Mouse (Mus musculus): Measurements from ENCODE around the gene Pdzk1. TPM values are rescaled to one million over a fixed set of nuclear protein-coding genes. Genes with fewer than 3 reads are reported as not detected.

Pdzk1 gene
- total RNA-seq, 2 experiments from 2014 or later: 0.12 TPM; not detected in 1

GRCm38 (mm10) chr3:96879536-96879935, 50.5 kb downstream of the Pdzk1 start:
- no peak for DNase-seq
- intact Hi-C loops (cut with DNase I): no loop called here

DNA sequence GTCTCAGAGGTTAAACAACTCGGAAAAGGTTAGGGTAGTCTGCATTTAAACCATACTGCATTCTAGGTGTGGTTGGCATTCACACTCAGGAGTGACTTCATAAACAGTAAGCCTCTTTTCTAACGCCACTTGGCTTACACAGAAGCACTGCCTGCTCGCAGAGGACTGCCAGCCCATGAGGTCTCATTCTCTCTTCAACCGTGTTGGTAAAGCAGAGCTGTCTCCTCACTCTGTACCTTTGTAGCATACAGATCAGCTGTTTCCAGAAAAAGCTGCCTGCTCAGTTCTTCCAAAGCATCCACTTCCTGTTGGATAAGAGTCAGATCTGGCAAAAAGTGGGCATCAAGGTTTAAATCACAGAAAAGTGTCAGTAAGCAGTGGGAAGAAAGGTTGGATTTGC, 51.3 kb downstream of the Pdzk1 start:
- intact Hi-C loops (cut with DNase I): loop anchor here (10.0 kb wide), 1 partner anchor 146 kb away; no protein-coding TSS in a partner anchor
- DNase-seq: no peak

DNA sequence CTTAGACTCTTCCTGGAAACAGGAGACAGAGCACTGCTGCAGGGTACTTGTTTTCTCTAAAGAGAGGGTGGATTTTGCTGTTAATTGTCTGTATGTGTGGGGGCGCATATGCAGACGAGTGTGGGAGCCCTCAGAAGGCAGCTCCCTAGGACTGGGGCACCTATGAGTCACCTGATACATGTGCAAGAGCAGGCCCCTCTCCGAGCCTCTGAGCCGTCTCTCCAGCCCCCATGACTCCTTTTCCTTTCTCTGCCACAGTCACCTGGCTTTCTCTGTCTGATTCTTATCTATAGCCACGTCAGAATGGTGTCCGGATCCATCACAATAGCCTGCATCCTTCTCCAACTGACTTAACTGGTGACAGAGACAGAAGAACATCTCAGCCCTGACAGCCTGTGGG, 52.5 kb downstream of the Pdzk1 start:
- intact Hi-C loops (cut with DNase I): loop anchor here (10.0 kb wide), 1 partner anchor 147 kb away; no protein-coding TSS in a partner anchor
- DNase-seq: no peak

DNA sequence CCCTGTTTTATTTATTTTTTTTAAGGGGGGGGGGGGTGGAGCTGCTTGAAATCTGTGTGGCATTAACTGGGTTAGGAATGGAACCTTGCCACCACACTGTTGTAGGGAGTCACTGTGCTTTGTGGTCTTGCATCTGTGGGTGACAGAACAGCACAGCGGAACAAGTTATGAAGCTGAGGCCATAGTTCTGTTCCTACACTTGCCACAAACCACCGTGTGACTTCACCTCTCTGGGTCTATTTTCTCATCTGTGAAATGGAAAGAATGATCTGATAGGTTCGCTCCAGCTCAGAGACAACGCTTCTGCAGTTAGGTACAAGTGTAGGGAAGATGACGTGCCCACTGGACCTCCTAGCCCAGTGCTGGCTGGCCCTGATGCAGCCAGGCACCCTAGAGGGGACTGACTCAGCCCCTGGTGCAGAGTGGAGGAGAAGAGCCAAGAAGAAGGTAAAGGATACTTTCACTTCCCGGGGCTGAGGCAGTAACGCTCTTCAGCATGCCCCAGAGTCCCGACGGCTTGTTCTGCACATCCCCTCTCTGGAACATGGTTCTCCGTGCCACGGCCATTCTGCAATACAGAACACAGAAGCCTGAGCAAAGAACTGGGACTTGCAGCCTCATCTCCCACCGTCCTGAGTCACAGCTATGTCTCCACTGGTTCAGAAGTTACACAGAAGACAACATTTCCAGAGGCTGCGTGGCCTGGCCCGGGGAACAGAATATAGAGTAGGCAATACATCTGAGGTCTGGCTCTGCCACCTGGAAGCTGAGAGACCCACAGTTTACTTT, 53.2 kb downstream of the Pdzk1 start:
- intact Hi-C loops (cut with DNase I): loop anchor here (10.0 kb wide), 1 partner anchor 147 kb away; no protein-coding TSS in a partner anchor
- no peak for DNase-seq

GRCm38 (mm10) chr3:96883690-96884089, 54.6 kb downstream of the Pdzk1 start:
- DNase-seq: no peak

GRCm38 (mm10) chr3:96902336-96902999, 73.4 kb downstream of the Pdzk1 start:
- intact Hi-C loops (cut with DNase I): loop anchor here (5.0 kb wide), 1 partner anchor 85 kb away; no protein-coding TSS in a partner anchor
- no peak for DNase-seq

More at GRCm38 (mm10) chr3:96883690-96884089, 54.6 kb downstream of the Pdzk1 start:
- intact Hi-C loops (cut with DNase I): loop anchor here (10.0 kb wide), 1 partner anchor 149 kb away; no protein-coding TSS in a partner anchor

GRCm38 (mm10) chr3:96904393-96904792, 75.3 kb downstream of the Pdzk1 start, which contains the start of gene Gja5:
TSS of gene Gja5 (plus strand) at chr3:96904693.
- intact Hi-C loops (cut with DNase I): loop anchor here (5.0 kb wide), 1 partner anchor 87 kb away; no protein-coding TSS in a partner anchor
- no peak for DNase-seq

GRCm38 (mm10) chr3:96904851-96905541, 75.9 kb downstream of the Pdzk1 start, which contains the start of gene Gpr89:
TSS of gene Gpr89 (minus strand) at chr3:96905346.
- intact Hi-C loops (cut with DNase I): loop anchor here (5.0 kb wide), 1 partner anchor 88 kb away; no protein-coding TSS in a partner anchor
- DNase-seq: peak; percentile 87 to 95

GRCm38 (mm10) chr3:96905592-96905991, 76.5 kb downstream of the Pdzk1 start:
- intact Hi-C loops (cut with DNase I): no loop called here
- DNase-seq: no peak

Other genes with a start within 250 kb of the Pdzk1 start
- 10 to 100 TPM; 21.8 to 25.3 TPM for gene Polr3gl, start 235.1 kb upstream of the Pdzk1 start, total RNA-seq (2021)
- 1 to 10 TPM; 1.3 to 1.8 TPM for gene Ankrd34a, start 232.6 kb upstream of the Pdzk1 start, total RNA-seq (2021)
- 10 to 100 TPM; 28.3 to 28.6 TPM for gene Lix1l, start 228.1 kb upstream of the Pdzk1 start, total RNA-seq (2021)
- 10 to 100 TPM; 37.9 to 40.5 TPM for gene Rbm8a, start 199.4 kb upstream of the Pdzk1 start, total RNA-seq (2021)
- gene Pex11b, start 193.9 kb upstream of the Pdzk1 start, total RNA-seq (2021): 10 to 100 TPM; 30.5 to 30.7 TPM
- under 1 TPM in 1 of 2 experiments, not detected in 1; 0.17 TPM for gene Gm42957, start 193.8 kb upstream of the Pdzk1 start, total RNA-seq (2021)
- 1 to 10 TPM in 1 of 2 experiments, under 1 TPM in 1; 0.85 to 1.2 TPM for gene Itga10, start 183.7 kb upstream of the Pdzk1 start, total RNA-seq (2021)
- under 1 TPM; 0.84 to 0.93 TPM for gene Ankrd35, start 159.2 kb upstream of the Pdzk1 start, total RNA-seq (2021)
- gene Pias3, start 132.9 kb upstream of the Pdzk1 start, total RNA-seq (2021): 10 to 100 TPM; 18.1 to 22.1 TPM
- 1 to 10 TPM; 2.1 to 2.2 TPM for gene Nudt17, start 120.7 kb upstream of the Pdzk1 start, total RNA-seq (2021)
- 10 to 100 TPM; 21.8 to 24.3 TPM for gene Polr3c, start 101.7 kb upstream of the Pdzk1 start, total RNA-seq (2021)
- 10 to 100 TPM; 20.7 to 23.2 TPM for gene Rnf115, start 101.6 kb upstream of the Pdzk1 start, total RNA-seq (2021)
- not detected for gene Cd160, start 67 bp downstream of the Pdzk1 start, total RNA-seq (2021)
- gene Gja5, start 75.4 kb downstream of the Pdzk1 start, total RNA-seq (2021): 10 to 100 TPM; 12.2 to 18.4 TPM
- gene Gpr89, start 76.1 kb downstream of the Pdzk1 start, total RNA-seq (2021): 10 to 100 TPM; 19.0 to 21.0 TPM
- gene Gja8, start 96.7 kb downstream of the Pdzk1 start, total RNA-seq (2021): not detected

Measured in heart, postnatal 14 days (tissue).